Mouse (Mus musculus) bone marrow macrophage, adult 2 months (primary cell): ENCODE results near the gene Med13l.

Experiments
- CTCF ChIP-seq: IDR thresholded peaks from 2 replicates; pipeline ENCODE4 v1.5.1; 2012; ENCODE audit warnings: low read depth, mild to moderate bottlenecking, low read length, moderate library complexity
- POLR2A ChIP-seq: IDR thresholded peaks from 2 replicates; pipeline ENCODE4 v1.6.1; 2012; ENCODE audit warnings: mild to moderate bottlenecking, low read depth, low read length, borderline replicate concordance

DNA sequence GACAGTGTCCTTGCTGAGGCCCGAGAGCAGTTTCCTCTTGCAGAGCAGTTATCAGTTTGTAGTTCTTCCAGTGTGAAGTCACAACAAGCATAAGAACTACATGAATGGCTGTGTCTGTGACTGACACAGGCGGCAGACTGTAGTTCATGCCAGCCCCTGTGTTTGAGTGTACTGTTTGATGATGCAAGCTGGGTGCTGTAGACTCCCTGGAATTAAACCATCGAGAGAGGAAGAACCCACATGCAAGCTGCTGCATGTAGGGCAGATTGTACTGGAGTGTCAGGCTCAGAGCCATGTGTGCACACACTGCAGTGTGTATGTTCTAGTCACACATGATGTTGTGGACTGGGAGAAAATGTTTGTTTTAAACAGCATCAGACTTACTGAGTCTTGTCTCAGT lies 192.4 kb downstream of the Med13l start:
- TF ChIP-seq CTCF = no peak
- no peak for TF ChIP-seq POLR2A
